Mouse (Mus musculus): ENCODE results near the gene Mapk1ip1l. TPM values are rescaled to one million over a fixed set of nuclear protein-coding genes. Genes with fewer than 3 reads are reported as not detected.

The Mapk1ip1l gene
- polyA plus RNA-seq, 1 experiment from 2014 or later, result 38.1 TPM

- Histone ChIP-seq H3K4me2 (ENCODE audit: low read length) (no peak overlapping the region), H3K27ac (no peak overlapping the region), H3K9ac (ENCODE audit: low read depth, low read length) (no peak overlapping the region), H3K36me3 (ENCODE audit: insufficient read depth, low read length) (no peaks in the 10 kb centered on the region), H3K4me3 (replicated peaks; ENCODE audit: low read depth, low read length) (no peak overlapping the region), H3K27me3 (ENCODE audit: insufficient read depth, low read length) (no peaks in the 10 kb centered on the region), H3K9me3 (replicated peaks; ENCODE audit: low read length) (no peaks in the 10 kb centered on the region), H3K4me1 (replicated peaks; ENCODE audit: insufficient read depth, low read length) (peaks cover 6% of the 10 kb centered on the region; the same call in 1 of the 2 replicates)
- no peak for TF ChIP-seq CTCF (IDR thresholded peaks at IDR 0.05; ENCODE audit: low read depth)
- 78% methylated on average over 9 of the region's 9 CpGs for WGBS
- ATAC-seq (replicated peaks; ENCODE audit: low FRiP score, low read depth) (no peak), DNase-seq (ENCODE audit: low spot score) (no peak)
Observed at GRCm38 (mm10) chr14:47361899-47362298, 63.8 kb downstream of the Mapk1ip1l start.

- Histone ChIP-seq H3K36me3 (ENCODE audit: insufficient read depth, low read length) (no peaks in the 10 kb centered on the region), H3K9me3 (replicated peaks; ENCODE audit: low read length) (no peaks in the 10 kb centered on the region), H3K27ac (0 out of 2 replicates have a peak overlapping the region, but pooled peaks have one; percentile 5), H3K4me2 (ENCODE audit: low read length) (peak overlapping the region; percentile 46), H3K27me3 (ENCODE audit: insufficient read depth, low read length) (no peaks in the 10 kb centered on the region), H3K4me3 (replicated peaks; ENCODE audit: low read depth, low read length) (no peak overlapping the region), H3K9ac (ENCODE audit: low read depth, low read length) (no peak overlapping the region), H3K4me1 (replicated peaks; ENCODE audit: insufficient read depth, low read length) (peaks cover 11% of the 10 kb centered on the region; the same call in 1 of the 2 replicates)
- ATAC-seq (replicated peaks; ENCODE audit: low FRiP score, low read depth) (peak; percentile 46; the same call in 1 of the 2 replicates), DNase-seq (ENCODE audit: low spot score) (peak; percentile 40)
- TF ChIP-seq CTCF (IDR thresholded peaks at IDR 0.05; ENCODE audit: low read depth), result no peak
- 30% methylated on average over 21 of the region's 21 CpGs for WGBS
Observed at GRCm38 (mm10) chr14:47364742-47365449, 66.8 kb downstream of the Mapk1ip1l start.

- WGBS, result 46% methylated on average over 7 of the region's 7 CpGs
- TF ChIP-seq CTCF (IDR thresholded peaks at IDR 0.05; ENCODE audit: low read depth), result no peak
- H3K9me3 ChIP-seq (replicated peaks; ENCODE audit: low read length), result no peaks in the 10 kb centered on the region
- no peak overlapping the region for H3K4me3 ChIP-seq (replicated peaks; ENCODE audit: low read depth, low read length)
- ATAC-seq (replicated peaks; ENCODE audit: low FRiP score, low read depth) (0 out of 2 replicates have a peak, but pooled peaks have one; percentile 16), DNase-seq (ENCODE audit: low spot score) (peak; percentile 27)
- H3K4me1 ChIP-seq (replicated peaks; ENCODE audit: insufficient read depth, low read length), result peaks cover 11% of the 10 kb centered on the region; the same call in 1 of the 2 replicates
- H3K27ac ChIP-seq, result peak overlapping the region; percentile 85
- H3K36me3 ChIP-seq (ENCODE audit: insufficient read depth, low read length), result no peaks in the 10 kb centered on the region
- H3K27me3 ChIP-seq (ENCODE audit: insufficient read depth, low read length), result no peaks in the 10 kb centered on the region
- no peak overlapping the region for H3K9ac ChIP-seq (ENCODE audit: low read depth, low read length)
- H3K4me2 ChIP-seq (ENCODE audit: low read length), result no peak overlapping the region
Observed at GRCm38 (mm10) chr14:47366881-47367321, 68.8 kb downstream of the Mapk1ip1l start.

- WGBS, result 47% methylated on average over 9 of the region's 9 CpGs
- peak; percentile 46 for DNase-seq (ENCODE audit: low spot score)
- Histone ChIP-seq H3K27ac (peak within 1 kb of the TSS; percentile 85), H3K4me2 (ENCODE audit: low read length) (no peak within 1 kb of the TSS), H3K9ac (ENCODE audit: low read depth, low read length) (no peak within 1 kb of the TSS), H3K27me3 (ENCODE audit: insufficient read depth, low read length) (no peaks in the 10 kb centered on the region), H3K4me3 (replicated peaks; ENCODE audit: low read depth, low read length) (no peak within 1 kb of the TSS), H3K9me3 (replicated peaks; ENCODE audit: low read length) (no peaks in the 10 kb centered on the region), H3K4me1 (replicated peaks; ENCODE audit: insufficient read depth, low read length) (peaks cover 11% of the 10 kb centered on the region; the same call in 1 of the 2 replicates), H3K36me3 (ENCODE audit: insufficient read depth, low read length) (no peaks in the 10 kb centered on the region)
- TF ChIP-seq CTCF (IDR thresholded peaks at IDR 0.05; ENCODE audit: low read depth), result no peak
- peak; percentile 77 for ATAC-seq (replicated peaks; ENCODE audit: low FRiP score, low read depth)
Observed at GRCm38 (mm10) chr14:47367461-47367860, 69.4 kb downstream of the Mapk1ip1l start, which contains the start of gene Lgals3. Lgals3 (plus strand) TSS chr14:47367751.

GRCm38 (mm10) chr14:47369741-47370140, 71.7 kb downstream of the Mapk1ip1l start:
- DNase-seq (ENCODE audit: low spot score) (no peak), ATAC-seq (replicated peaks; ENCODE audit: low FRiP score, low read depth) (no peak)
- no peak overlapping the region for H3K4me3 ChIP-seq (replicated peaks; ENCODE audit: low read depth, low read length)
- no peaks in the 10 kb centered on the region for H3K27me3 ChIP-seq (ENCODE audit: insufficient read depth, low read length)
- WGBS, result 88% methylated on average over 5 of the region's 5 CpGs
- H3K9ac ChIP-seq (ENCODE audit: low read depth, low read length), result no peak overlapping the region
- H3K36me3 ChIP-seq (ENCODE audit: insufficient read depth, low read length), result no peaks in the 10 kb centered on the region
- H3K27ac ChIP-seq, result no peak overlapping the region
- TF ChIP-seq CTCF (IDR thresholded peaks at IDR 0.05; ENCODE audit: low read depth), result no peak
- no peak overlapping the region for H3K4me2 ChIP-seq (ENCODE audit: low read length)
- peaks cover 21% of the 10 kb centered on the region for H3K4me1 ChIP-seq (replicated peaks; ENCODE audit: insufficient read depth, low read length)
- no peaks in the 10 kb centered on the region for H3K9me3 ChIP-seq (replicated peaks; ENCODE audit: low read length)

- 66% methylated on average over 3 of the region's 3 CpGs for WGBS
- Histone ChIP-seq H3K9me3 (replicated peaks; ENCODE audit: low read length) (no peaks in the 10 kb centered on the region), H3K4me1 (replicated peaks; ENCODE audit: insufficient read depth, low read length) (peaks cover 16% of the 10 kb centered on the region; the same call in 1 of the 2 replicates), H3K27ac (no peak overlapping the region), H3K36me3 (ENCODE audit: insufficient read depth, low read length) (no peaks in the 10 kb centered on the region), H3K27me3 (ENCODE audit: insufficient read depth, low read length) (no peaks in the 10 kb centered on the region), H3K4me3 (replicated peaks; ENCODE audit: low read depth, low read length) (no peak overlapping the region), H3K4me2 (ENCODE audit: low read length) (no peak overlapping the region), H3K9ac (ENCODE audit: low read depth, low read length) (no peak overlapping the region)
- ATAC-seq (replicated peaks; ENCODE audit: low FRiP score, low read depth), result no peak
- no peak for DNase-seq (ENCODE audit: low spot score)
- TF ChIP-seq CTCF (IDR thresholded peaks at IDR 0.05; ENCODE audit: low read depth), result no peak
Observed at GRCm38 (mm10) chr14:47370790-47371189, 72.7 kb downstream of the Mapk1ip1l start.
